Mouse (Mus musculus): ENCODE results near the gene Bbs9.

Gene Bbs9

DNA sequence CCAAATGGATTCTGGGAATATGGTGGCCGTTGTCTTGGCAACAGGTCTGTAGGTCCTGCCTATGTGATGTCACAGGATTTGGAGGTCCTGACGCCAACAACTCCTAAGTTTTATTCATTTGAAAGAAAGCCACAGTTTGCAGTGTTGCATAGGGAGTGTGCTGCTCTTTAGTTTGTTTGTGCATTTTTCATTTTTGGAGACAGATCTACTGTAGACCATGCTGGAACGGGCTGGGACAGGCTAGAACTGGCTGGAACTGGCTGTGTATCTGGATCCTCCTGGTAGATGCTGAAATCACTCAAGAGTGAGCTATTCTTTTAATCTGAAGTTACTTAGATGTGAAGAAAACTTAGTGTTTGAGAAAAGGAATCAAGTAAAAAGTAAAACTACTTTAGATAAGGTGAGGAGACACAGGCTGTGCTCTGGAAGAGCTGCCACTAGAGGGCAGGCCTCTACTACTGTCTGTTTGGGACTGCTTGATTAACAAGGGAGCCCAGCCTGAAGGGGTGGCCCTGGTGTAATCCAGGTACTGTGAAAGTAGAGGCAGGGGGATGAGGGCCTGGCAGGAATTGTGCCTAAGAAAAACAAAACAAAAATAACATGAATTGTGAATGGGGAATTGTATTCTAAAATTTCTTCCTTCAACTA lies 43.0 kb downstream of the Bbs9 start:
- in situ Hi-C loops (cut with MboI; ENCODE audit: low pct_unique_long_range_greater_than_20kb in 1 of 2, low sequenced_read_pairs in 2 of 2, unreplicated experiment in 1 of 2), result no loop called here

DNA sequence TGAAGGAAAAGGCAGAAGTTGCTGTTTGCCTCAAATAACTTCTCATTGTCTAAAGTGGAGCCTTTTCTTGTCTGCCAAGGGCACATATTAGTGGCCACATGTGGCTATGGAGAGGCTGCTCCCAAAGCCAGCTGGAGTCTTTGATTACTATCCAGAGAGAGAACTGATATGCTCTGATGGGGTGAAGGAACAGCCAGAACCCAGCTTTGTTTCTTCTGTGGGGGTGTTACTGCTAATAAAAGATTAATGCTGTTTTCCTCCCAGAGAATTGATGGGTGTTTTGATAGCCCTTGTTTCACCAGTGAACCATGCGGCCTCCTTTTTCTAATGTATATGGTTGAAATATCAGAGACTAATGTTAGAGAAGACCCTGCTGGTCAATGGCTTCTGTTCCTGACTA lies 47.9 kb downstream of the Bbs9 start:
- in situ Hi-C loops (cut with MboI; ENCODE audit: low pct_unique_long_range_greater_than_20kb in 1 of 2, low sequenced_read_pairs in 2 of 2, unreplicated experiment in 1 of 2), result no loop called here

DNA sequence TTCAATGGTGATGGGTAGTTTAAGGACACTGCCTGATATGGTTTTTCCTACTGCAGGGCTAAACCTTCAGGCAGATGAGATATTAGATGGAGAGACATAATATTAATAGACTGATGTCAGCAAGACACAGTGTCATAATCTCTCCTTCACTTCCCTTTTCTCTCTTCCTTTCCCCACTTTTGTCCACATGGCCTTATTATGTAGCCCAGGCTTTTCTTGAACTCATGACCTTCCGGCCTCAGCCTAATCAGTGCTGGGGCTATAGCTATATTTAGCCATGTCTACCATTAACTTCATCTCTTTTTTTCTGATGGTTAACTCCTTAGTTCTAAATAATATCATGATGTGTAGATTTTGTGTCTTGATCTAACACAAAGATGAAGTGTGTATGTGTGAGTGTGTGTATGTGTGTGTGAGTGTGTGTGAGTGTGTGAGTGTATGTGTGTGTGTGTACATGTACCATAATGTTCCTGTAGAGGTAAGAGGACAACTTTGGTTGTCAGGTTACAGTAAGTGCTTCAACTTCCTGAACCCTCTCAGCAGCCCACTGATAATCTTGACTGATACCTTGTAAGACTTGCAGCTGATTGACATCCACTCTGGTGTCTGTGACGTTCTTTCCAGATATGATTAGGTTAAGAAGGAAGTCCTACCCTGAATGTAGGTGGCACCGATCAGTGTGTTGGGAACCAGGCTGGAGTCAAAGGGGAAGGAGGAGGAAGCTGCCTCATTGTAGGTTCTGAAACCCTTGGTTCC lies 55.4 kb downstream of the Bbs9 start:
- in situ Hi-C loops (cut with MboI; ENCODE audit: low pct_unique_long_range_greater_than_20kb in 1 of 2, low sequenced_read_pairs in 2 of 2, unreplicated experiment in 1 of 2), result no loop called here

DNA sequence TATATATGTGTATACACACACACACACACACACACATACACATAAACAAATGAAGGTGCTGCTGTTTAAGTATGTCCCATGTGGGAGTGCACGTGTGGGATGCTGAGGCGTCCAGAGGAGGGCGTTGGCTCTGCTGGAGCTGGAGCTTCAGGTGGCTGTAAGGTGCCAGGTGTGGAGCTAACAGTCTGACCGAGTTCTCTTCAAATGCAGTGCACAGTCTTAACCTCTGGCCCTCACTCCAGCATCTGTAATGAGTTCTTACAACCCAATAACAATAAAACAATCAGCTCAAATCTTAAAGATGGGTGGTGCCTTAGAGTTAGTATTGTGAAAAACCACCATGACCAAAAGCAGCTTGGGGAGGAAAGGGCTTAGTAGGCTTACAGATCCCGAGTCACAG lies 56.6 kb downstream of the Bbs9 start:
- in situ Hi-C loops (cut with MboI; ENCODE audit: low pct_unique_long_range_greater_than_20kb in 1 of 2, low sequenced_read_pairs in 2 of 2, unreplicated experiment in 1 of 2), result no loop called here

DNA sequence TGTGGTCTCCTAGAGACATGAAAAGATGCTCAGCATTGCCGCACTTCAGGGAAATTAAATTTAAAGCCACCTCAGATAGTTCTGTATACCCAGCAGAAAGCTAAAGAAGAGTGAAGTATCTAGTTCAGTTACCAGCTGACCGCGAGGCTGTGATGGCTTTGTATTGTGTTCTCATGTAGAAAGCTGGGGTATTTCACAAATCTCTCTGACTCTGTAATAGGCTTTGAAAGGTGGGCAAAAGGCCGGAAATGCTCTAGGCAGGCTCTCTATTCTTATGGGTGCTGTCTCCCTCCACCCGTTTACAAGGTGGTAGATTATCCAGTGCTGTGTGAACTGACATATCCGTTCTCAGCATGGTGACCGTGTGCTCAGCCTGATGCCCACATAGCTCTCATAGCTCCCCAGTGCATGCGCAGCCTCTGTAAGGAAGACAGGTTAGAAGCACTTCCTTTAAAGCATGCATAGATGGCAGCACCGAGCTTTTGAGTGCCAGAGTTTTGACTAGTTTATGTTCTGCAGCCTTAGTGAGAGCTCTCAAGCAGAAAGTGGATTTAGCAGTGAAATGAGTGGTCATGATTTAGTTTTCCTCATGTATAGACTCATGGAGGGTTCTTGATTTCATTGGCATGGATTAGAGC lies 57.4 kb downstream of the Bbs9 start:
- in situ Hi-C loops (cut with MboI; ENCODE audit: low pct_unique_long_range_greater_than_20kb in 1 of 2, low sequenced_read_pairs in 2 of 2, unreplicated experiment in 1 of 2), result no loop called here

DNA sequence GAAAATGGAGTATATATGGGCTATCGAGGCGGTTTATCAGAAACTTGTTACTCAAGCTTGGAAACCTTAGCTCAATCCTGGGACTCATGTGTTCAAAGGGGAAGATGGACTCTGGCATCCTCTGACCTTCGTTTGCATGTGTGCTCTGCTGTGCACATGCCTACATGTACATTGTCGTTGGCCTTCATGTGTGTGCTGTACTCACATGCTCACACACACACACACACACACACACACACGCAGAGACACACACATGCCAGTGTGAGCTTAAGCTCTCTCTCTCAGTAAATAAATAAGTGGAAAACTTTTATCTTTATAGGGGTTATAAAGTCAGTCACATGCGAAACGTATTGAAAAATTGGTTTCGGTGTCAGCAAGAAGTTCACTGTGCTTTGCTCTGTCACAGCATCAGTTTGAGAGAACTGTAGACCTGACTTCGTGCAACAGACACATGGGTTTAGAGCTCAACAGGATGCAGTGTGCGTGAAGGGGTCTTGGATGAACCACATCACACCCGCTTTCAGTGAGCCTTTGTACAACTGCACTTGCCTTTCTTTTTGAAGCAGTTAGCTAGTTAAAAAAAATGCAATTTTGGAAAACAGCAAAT lies 62.4 kb downstream of the Bbs9 start:
- in situ Hi-C loops (cut with MboI; ENCODE audit: low pct_unique_long_range_greater_than_20kb in 1 of 2, low sequenced_read_pairs in 2 of 2, unreplicated experiment in 1 of 2), result no loop called here

DNA sequence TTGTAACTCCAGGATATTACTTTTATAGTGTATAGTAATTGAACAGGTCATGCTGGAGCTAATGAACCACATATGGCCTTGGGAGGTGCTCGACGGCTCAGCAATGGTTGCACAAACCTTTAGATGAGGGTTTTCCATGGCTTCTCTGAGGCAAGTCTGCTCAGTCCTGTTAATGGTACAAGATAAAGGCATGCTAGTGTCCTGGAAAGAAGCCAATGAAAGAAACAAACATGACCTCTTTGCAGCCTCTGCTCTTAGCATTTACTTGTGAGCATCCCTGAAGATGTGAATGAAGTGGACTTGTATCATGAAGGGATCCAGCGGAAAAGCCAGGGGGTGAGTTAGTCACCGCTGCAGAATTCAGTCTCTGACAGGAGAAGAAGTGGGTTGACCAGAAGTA lies 64.0 kb downstream of the Bbs9 start:
- in situ Hi-C loops (cut with MboI; ENCODE audit: low pct_unique_long_range_greater_than_20kb in 1 of 2, low sequenced_read_pairs in 2 of 2, unreplicated experiment in 1 of 2), result no loop called here

DNA sequence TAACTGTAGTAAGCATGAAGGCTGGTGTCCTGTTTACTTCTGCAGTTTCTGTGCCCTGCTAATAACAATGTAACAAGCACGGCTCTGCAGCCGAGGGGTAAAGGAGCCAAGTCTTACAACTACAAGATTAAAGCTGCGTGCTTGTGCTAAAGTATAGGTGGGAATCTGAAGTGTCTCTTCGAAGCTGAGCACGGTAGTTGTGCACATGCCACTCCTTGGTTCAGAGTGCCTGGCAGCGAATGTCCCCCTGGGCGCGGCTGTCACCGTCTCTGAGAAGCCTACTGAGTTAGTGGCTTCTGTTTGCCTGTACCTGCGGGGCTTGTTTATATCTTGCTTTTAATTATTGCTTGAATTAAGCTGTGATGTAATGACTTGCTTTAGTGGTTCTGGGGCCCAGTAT lies 65.6 kb downstream of the Bbs9 start:
- in situ Hi-C loops (cut with MboI; ENCODE audit: low pct_unique_long_range_greater_than_20kb in 1 of 2, low sequenced_read_pairs in 2 of 2, unreplicated experiment in 1 of 2), result no loop called here

DNA sequence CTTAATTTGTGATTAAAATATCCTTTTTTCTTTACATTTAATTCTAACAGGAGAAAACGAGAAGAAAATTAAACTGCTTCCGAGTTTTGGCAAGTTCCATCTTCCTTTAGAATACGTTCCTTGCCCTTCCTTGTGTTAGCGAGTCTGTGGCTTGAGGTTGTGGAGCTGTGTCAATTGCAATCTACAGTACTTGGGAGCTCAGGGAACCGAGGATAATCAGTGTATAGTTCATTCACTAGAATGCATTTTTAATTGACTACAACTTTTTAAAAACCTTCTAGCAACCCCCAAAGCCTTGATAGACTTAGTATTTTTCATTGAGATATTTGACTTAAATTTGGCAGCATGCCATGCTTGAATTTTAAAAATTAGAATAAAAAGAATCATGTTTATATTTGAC lies 68.0 kb downstream of the Bbs9 start:
- in situ Hi-C loops (cut with MboI; ENCODE audit: low pct_unique_long_range_greater_than_20kb in 1 of 2, low sequenced_read_pairs in 2 of 2, unreplicated experiment in 1 of 2), result no loop called here

DNA sequence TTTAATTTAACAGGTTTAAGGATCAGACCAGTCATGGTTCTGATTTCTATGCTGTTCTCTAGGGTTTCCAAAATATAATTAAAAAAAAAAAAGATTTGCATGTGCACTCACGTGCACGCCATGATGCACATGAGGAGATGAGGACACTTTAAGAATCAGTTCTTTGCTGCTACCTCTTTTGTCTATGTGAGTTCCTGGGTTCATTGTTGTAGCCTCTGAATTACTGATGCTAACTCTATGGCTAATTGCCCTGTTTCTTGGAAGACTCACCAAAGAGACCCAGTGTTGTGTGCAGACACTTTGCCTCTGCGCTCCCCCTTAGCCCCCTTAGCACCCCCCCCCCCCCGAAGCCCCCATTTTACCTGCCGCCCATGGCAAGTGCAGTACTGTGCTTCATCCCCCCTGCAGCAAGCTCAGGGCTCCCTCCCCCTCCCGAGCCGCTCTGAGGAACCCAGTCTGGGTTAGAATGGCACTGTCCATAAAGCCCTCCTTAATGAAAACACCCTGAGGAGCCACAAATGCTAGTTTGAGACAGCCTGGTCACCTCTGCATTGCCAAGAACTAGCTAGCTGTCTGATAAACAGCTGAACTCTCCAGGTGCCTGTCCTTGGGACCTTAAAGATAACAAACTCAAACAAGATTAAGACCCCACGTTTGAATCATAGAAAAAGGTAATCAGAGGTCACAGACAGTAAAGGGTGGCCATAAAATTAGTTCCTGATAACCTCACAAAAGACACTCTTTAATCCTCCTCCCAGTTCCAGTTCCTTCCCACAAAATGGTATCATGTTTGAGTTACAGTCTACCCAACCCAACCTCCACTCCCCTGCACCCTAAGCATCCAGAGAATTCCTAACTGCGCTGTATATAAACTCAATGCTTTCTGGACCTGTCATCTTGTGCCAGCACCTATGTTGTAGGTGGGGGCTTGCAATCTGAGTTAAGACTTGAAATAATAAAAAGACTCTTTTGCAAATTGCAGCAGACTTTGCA lies 69.1 kb downstream of the Bbs9 start:
- in situ Hi-C loops (cut with MboI; ENCODE audit: low pct_unique_long_range_greater_than_20kb in 1 of 2, low sequenced_read_pairs in 2 of 2, unreplicated experiment in 1 of 2), result no loop called here

DNA sequence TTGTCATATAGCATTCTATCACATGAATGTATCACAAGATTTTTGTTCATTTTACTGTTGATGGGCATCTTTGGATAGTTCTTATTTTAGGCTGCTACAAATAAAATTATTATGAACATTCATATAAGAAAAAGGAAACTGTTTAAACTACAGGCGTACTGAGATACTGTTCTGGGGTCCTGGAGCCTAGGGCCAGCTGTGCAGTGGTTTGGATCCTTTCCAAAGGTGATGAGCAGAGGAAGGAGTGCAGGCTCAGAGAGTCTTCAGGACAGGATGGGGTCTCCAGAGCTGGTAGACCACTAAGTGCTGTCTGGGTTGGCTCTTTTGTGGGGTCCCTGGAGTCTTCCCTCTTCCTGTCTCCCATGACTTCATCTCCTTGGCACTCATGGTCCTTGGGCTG lies 75.8 kb downstream of the Bbs9 start:
- in situ Hi-C loops (cut with MboI; ENCODE audit: low pct_unique_long_range_greater_than_20kb in 1 of 2, low sequenced_read_pairs in 2 of 2, unreplicated experiment in 1 of 2), result loop anchor here in 1 of 2 experiments (10.0 kb wide), 1 partner anchor 154 kb away; no protein-coding TSS in a partner anchor

DNA sequence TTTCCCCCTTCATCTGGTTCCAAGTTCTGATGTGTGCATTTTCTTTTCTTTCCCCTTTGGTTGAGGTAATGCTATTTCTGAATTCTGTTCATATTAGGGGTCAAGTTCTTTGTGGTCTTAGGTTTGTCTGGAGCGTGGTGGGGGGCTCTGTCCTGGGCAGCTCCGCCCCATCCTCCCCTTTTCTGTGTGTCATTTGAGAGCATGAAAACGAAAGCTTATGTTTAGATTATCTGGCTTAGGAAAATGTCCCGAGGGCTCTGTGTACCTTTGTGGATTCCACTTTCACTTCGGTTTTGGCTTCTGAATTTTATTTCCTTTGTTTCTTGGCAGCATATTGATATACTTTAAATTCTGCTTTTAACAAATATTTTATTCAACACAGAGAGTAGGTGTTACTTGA lies 80.6 kb downstream of the Bbs9 start:
- in situ Hi-C loops (cut with MboI; ENCODE audit: low pct_unique_long_range_greater_than_20kb in 1 of 2, low sequenced_read_pairs in 2 of 2, unreplicated experiment in 1 of 2), result loop anchor here in 1 of 2 experiments (10.0 kb wide), 1 partner anchor 149 kb away; no protein-coding TSS in a partner anchor

DNA sequence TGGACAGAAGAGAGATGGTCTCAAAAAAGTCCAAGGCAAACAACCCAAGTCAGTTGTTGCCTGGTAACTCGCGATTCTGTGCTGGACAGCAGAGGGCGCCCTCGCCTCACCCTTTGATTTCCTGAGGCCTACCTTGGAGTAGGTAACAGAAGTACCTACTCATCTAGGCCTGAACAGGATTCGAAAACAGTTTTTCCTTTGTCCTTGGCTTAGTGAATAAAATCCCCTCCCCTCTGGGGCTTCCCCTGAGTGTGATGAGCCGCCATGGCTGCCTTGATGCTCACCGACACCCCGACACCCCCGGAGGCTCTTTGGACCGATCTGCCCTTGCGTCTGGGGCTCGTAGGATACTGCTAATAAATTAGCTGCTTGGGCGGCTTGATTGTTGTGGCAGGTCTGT lies 82.0 kb downstream of the Bbs9 start:
- in situ Hi-C loops (cut with MboI; ENCODE audit: low pct_unique_long_range_greater_than_20kb in 1 of 2, low sequenced_read_pairs in 2 of 2, unreplicated experiment in 1 of 2), result loop anchor here in 1 of 2 experiments (10.0 kb wide), 1 partner anchor 147 kb away; no protein-coding TSS in a partner anchor

DNA sequence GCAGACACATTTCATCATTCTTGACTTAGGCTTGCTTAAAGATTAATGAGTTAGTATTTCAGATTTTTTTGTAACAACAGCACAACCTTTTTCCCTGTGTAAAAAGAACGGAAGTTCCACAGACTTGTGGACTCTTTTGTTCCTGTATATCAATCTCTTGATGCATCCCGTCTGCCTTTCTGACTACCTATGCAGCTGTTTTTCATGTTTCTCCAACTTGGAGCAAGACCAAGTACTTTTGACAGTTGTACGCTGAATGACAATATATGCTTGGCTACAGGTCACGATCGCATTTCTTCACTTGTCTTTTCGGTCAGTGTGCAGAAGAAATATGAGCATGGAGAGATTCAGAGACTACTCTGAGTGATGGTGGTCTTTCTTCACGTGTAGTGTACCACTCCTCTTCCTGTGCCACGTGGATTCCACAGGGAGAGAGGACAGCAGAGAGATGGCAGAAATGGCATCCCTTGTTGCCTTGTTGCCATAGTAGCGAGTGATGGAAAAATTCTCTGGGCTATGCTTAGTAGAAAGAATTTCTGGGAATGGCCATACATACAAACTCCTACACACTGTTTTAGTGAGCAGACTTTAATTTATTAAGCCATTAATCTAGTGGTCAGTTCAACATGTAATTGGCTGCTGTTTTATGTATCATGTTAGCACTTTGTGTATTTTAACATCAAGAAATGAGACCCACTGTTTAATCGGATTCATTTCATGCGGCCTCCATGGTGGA lies 88.3 kb downstream of the Bbs9 start:
- in situ Hi-C loops (cut with MboI; ENCODE audit: low pct_unique_long_range_greater_than_20kb in 1 of 2, low sequenced_read_pairs in 2 of 2, unreplicated experiment in 1 of 2), result no loop called here

DNA sequence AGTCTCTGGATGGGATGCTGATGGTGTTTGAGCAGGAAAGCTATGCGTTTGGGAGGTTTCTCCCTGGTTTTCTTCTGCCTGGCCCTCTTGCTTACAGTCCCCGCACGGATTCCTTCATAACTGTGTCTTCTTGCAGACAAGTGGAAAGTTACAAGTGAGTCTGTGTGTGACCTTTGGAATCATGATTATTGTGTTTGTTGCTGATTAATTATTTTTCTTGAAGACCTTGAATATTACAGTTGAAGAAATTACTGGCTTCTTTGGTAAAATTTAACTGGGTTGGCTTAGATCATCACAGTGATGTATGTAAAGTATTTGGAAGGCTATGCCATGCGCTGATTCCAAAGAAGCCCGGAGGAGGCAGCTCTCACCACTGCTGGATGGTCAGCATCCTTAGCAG lies 92.2 kb downstream of the Bbs9 start:
- in situ Hi-C loops (cut with MboI; ENCODE audit: low pct_unique_long_range_greater_than_20kb in 1 of 2, low sequenced_read_pairs in 2 of 2, unreplicated experiment in 1 of 2), result no loop called here

DNA sequence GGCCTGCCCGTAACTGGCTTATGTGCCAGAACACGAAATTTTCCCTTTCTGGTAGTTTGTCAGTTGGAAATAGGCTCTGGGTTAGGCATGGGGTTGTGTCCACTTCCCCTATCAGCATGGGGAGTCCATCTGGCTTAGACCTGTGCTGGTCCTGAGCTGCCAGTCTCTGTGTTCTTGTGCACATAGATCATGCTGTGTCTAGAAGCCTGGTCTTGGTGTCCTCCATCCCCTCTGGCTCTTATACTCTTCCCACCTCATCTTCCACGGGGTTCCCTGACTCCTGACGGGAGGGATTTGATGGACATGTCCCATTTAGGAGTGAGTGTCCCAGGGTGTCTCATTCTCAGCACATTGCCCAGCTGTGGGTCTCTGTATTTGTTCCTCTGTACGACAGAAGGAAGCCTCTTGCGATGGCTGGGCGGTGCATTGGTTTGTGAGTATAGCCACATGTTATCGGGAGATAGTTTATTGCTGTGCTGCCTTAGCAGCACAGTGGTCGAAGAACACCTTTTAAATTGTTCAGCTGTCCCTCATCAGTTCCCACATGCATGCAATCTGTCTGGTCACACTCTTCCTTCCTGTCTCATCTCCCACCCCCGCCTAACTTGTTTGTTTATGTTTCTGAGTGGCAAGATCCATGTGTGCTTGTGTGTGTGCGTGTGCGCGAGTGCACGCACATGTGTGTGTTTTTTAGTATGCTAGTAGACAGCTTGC lies 101.1 kb downstream of the Bbs9 start:
- in situ Hi-C loops (cut with MboI; ENCODE audit: low pct_unique_long_range_greater_than_20kb in 1 of 2, low sequenced_read_pairs in 2 of 2, unreplicated experiment in 1 of 2), result no loop called here

DNA sequence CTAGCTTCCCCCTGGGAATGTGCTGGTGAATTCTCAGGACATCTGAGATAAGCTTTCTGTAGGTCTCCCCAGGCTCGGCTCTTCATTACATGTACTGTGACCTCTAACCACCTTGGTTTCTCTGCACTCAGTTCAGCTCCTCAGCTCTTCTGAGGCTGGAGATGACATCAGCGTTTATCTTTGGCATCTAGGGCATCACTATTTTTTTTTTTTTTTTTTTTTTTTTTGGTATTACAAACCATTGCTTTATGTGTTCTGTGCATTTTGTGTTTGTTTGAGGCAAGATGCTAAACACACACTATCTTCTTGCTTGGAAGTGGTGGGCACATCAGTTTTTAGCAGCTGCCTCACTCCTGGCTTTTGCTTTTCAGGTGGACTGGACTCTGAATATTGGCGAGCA lies 102.8 kb downstream of the Bbs9 start:
- in situ Hi-C loops (cut with MboI; ENCODE audit: low pct_unique_long_range_greater_than_20kb in 1 of 2, low sequenced_read_pairs in 2 of 2, unreplicated experiment in 1 of 2), result no loop called here
